Mouse (Mus musculus): ENCODE measurements at regions not wholly inside any gene's neighbourhood (a gene's known extent, or its start where the extent isn't known, plus 50 kb on each side); places are given as distances from the start of the nearest gene placed in this dataset.
A peak's percentile ranks its signal among the peaks of the same experiment; 100 is the strongest.

GRCm38 (mm10) chr2:75154448-75154847 is 328.8 kb downstream of the Mtx2 start:
- H3K36me3 ChIP-seq (ENCODE audit: control insufficient read depth, insufficient read depth, low read length): no peaks in the 10 kb centered on the region
- no peaks in the 10 kb centered on the region for H3K27me3 ChIP-seq (ENCODE audit: control insufficient read depth, insufficient read depth, low read length)
- H3K4me1 ChIP-seq (replicated peaks; ENCODE audit: control insufficient read depth, insufficient read depth): no peaks in the 10 kb centered on the region
- no peaks in the 10 kb centered on the region for H3K9me3 ChIP-seq (ENCODE audit: control insufficient read depth, low read length)
- H3K4me3 ChIP-seq (ENCODE audit: low read depth, low read length): peak overlapping the region; percentile 6; the same call in 1 of the 2 replicates
- ATAC-seq (ENCODE audit: low FRiP score, low TSS enrichment) (no peak), DNase-seq (ENCODE audit: low spot score) (no peak)
- no peak overlapping the region for H3K27ac ChIP-seq (replicated peaks)
- WGBS: 43% methylated on average over 3 of the region's 3 CpGs
- H3K4me2 ChIP-seq (replicated peaks; ENCODE audit: low read depth): peak overlapping the region; percentile 30
- no peak overlapping the region for H3K9ac ChIP-seq (ENCODE audit: low read length)
- TF ChIP-seq CTCF (IDR thresholded peaks at IDR 0.05; ENCODE audit: low read depth): no peak

GRCm38 (mm10) chr2:75158581-75158980 is 333.0 kb downstream of the Mtx2 start:
- H3K9ac ChIP-seq (ENCODE audit: low read length): no peak overlapping the region

GRCm38 (mm10) chr2:75161075-75161474 is 335.5 kb downstream of the Mtx2 start:
- ATAC-seq (ENCODE audit: low FRiP score, low TSS enrichment) (no peak), DNase-seq (ENCODE audit: low spot score) (no peak)
- WGBS: 90% methylated on average over 14 of the region's 14 CpGs
- H3K36me3 ChIP-seq (ENCODE audit: control insufficient read depth, insufficient read depth, low read length): no peaks in the 10 kb centered on the region
- no peak overlapping the region for H3K4me2 ChIP-seq (replicated peaks; ENCODE audit: low read depth)
- no peaks in the 10 kb centered on the region for H3K9me3 ChIP-seq (ENCODE audit: control insufficient read depth, low read length)
- H3K27ac ChIP-seq (replicated peaks): no peak overlapping the region
- no peaks in the 10 kb centered on the region for H3K4me1 ChIP-seq (replicated peaks; ENCODE audit: control insufficient read depth, insufficient read depth)
- no peak overlapping the region for H3K9ac ChIP-seq (ENCODE audit: low read length)
- H3K27me3 ChIP-seq (ENCODE audit: control insufficient read depth, insufficient read depth, low read length): no peaks in the 10 kb centered on the region
- no peak for TF ChIP-seq EP300 (optimal IDR thresholded peaks at IDR 0.05)
- no peak for TF ChIP-seq CTCF (IDR thresholded peaks at IDR 0.05; ENCODE audit: low read depth)
- H3K4me3 ChIP-seq (ENCODE audit: low read depth, low read length): no peak overlapping the region

More at GRCm38 (mm10) chr2:75158581-75158980, 333.0 kb downstream of the Mtx2 start:
- Histone ChIP-seq H3K27me3 (ENCODE audit: control insufficient read depth, insufficient read depth, low read length) (no peaks in the 10 kb centered on the region), H3K36me3 (ENCODE audit: control insufficient read depth, insufficient read depth, low read length) (no peaks in the 10 kb centered on the region), H3K4me2 (replicated peaks; ENCODE audit: low read depth) (no peak overlapping the region), H3K9me3 (ENCODE audit: control insufficient read depth, low read length) (no peaks in the 10 kb centered on the region), H3K4me1 (replicated peaks; ENCODE audit: control insufficient read depth, insufficient read depth) (no peaks in the 10 kb centered on the region), H3K4me3 (ENCODE audit: low read depth, low read length) (no peak overlapping the region), H3K27ac (replicated peaks) (no peak overlapping the region)
- WGBS: 47% methylated on average over 3 of the region's 3 CpGs
- DNase-seq (ENCODE audit: low spot score) (no peak), ATAC-seq (ENCODE audit: low FRiP score, low TSS enrichment) (no peak)
- no peak for TF ChIP-seq EP300 (optimal IDR thresholded peaks at IDR 0.05)
- TF ChIP-seq CTCF (IDR thresholded peaks at IDR 0.05; ENCODE audit: low read depth): no peak

- Histone ChIP-seq H3K4me2 (replicated peaks; ENCODE audit: low read depth) (no peak overlapping the region), H3K4me1 (replicated peaks; ENCODE audit: control insufficient read depth, insufficient read depth) (no peaks in the 10 kb centered on the region), H3K27me3 (ENCODE audit: control insufficient read depth, insufficient read depth, low read length) (no peaks in the 10 kb centered on the region), H3K36me3 (ENCODE audit: control insufficient read depth, insufficient read depth, low read length) (no peaks in the 10 kb centered on the region), H3K9ac (ENCODE audit: low read length) (no peak overlapping the region), H3K27ac (replicated peaks) (no peak overlapping the region), H3K4me3 (ENCODE audit: low read depth, low read length) (no peak overlapping the region), H3K9me3 (ENCODE audit: control insufficient read depth, low read length) (no peaks in the 10 kb centered on the region)
- no peak for TF ChIP-seq EP300 (optimal IDR thresholded peaks at IDR 0.05)
- 76% methylated on average over 4 of the region's 4 CpGs for WGBS
- ATAC-seq (ENCODE audit: low FRiP score, low TSS enrichment) (no peak), DNase-seq (ENCODE audit: low spot score) (no peak)
These were observed 339.4 kb downstream of the Mtx2 start for GRCm38 (mm10) chr2:75164987-75165386.

GRCm38 (mm10) chr2:75176267-75176666 is 350.7 kb downstream of the Mtx2 start:
- H3K4me3 ChIP-seq (ENCODE audit: low read depth, low read length): no peak overlapping the region
- 81% methylated on average over 5 of the region's 5 CpGs for WGBS
- H3K4me1 ChIP-seq (replicated peaks; ENCODE audit: control insufficient read depth, insufficient read depth): no peaks in the 10 kb centered on the region
- no peaks in the 10 kb centered on the region for H3K27me3 ChIP-seq (ENCODE audit: control insufficient read depth, insufficient read depth, low read length)
- no peak overlapping the region for H3K9ac ChIP-seq (ENCODE audit: low read length)
- TF ChIP-seq CTCF (IDR thresholded peaks at IDR 0.05; ENCODE audit: low read depth): no peak
- no peak for TF ChIP-seq EP300 (optimal IDR thresholded peaks at IDR 0.05)
- no peaks in the 10 kb centered on the region for H3K9me3 ChIP-seq (ENCODE audit: control insufficient read depth, low read length)
- H3K27ac ChIP-seq (replicated peaks): no peak overlapping the region
- no peaks in the 10 kb centered on the region for H3K36me3 ChIP-seq (ENCODE audit: control insufficient read depth, insufficient read depth, low read length)
- ATAC-seq (ENCODE audit: low FRiP score, low TSS enrichment): no peak
- no peak overlapping the region for H3K4me2 ChIP-seq (replicated peaks; ENCODE audit: low read depth)
- no peak for DNase-seq (ENCODE audit: low spot score)

GRCm38 (mm10) chr2:75183293-75183692 is 357.7 kb downstream of the Mtx2 start:
- Histone ChIP-seq H3K36me3 (ENCODE audit: control insufficient read depth, insufficient read depth, low read length) (no peaks in the 10 kb centered on the region), H3K9ac (ENCODE audit: low read length) (no peak overlapping the region), H3K4me3 (ENCODE audit: low read depth, low read length) (no peak overlapping the region), H3K27ac (replicated peaks) (no peak overlapping the region), H3K4me2 (replicated peaks; ENCODE audit: low read depth) (no peak overlapping the region), H3K4me1 (replicated peaks; ENCODE audit: control insufficient read depth, insufficient read depth) (no peaks in the 10 kb centered on the region), H3K27me3 (ENCODE audit: control insufficient read depth, insufficient read depth, low read length) (no peaks in the 10 kb centered on the region), H3K9me3 (ENCODE audit: control insufficient read depth, low read length) (no peaks in the 10 kb centered on the region)
- no peak for TF ChIP-seq EP300 (optimal IDR thresholded peaks at IDR 0.05)
- TF ChIP-seq CTCF (IDR thresholded peaks at IDR 0.05; ENCODE audit: low read depth): no peak
- 47% methylated on average over 4 of the region's 4 CpGs for WGBS
- no peak for ATAC-seq (ENCODE audit: low FRiP score, low TSS enrichment)
- no peak for DNase-seq (ENCODE audit: low spot score)

Data from stomach, postnatal 0 days (tissue).